Mouse (Mus musculus) embryonic facial prominence, embryonic 12.5 days (tissue): ENCODE measurements around the gene Ppp4c. TPM values are rescaled to one million over a fixed set of nuclear protein-coding genes. Genes with fewer than 3 reads are reported as not detected.

ENCODE experiments used
- ATAC-seq: fragments of 200-750 bp; cut with Nextera tagmentation; 2 replicates; pipeline ENCODE4 v1.8.0; 2017; ENCODE audit not compliant: insufficient number of reproducible peaks, insufficient read depth, low FRiP score, low TSS enrichment
- H3K27ac ChIP-seq: fragments of 300-500 bp; sonication (generic); 2 replicates; pipeline ENCODE4 v1.5.1; 2016; ENCODE audit warnings: mild to moderate bottlenecking
- H3K27me3 ChIP-seq: fragments of 300-500 bp; sonication (generic); 2 replicates; pipeline ENCODE4 v1.6.1; 2016; ENCODE audit warnings: mild to moderate bottlenecking, moderate library complexity
- H3K36me3 ChIP-seq: fragments of 300-500 bp; sonication (generic); 2 replicates; pipeline ENCODE4 v1.6.1; 2016; ENCODE audit warnings: mild to moderate bottlenecking
- H3K4me1 ChIP-seq: fragments of 300-500 bp; sonication (generic); 2 replicates; pipeline ENCODE4 v1.6.1; 2016
- H3K4me2 ChIP-seq: fragments of 300-500 bp; sonication (generic); replicated peaks from 2 replicates; pipeline ENCODE4 v1.6.1; 2016; ENCODE audit warnings: mild to moderate bottlenecking, moderate library complexity
- H3K4me3 ChIP-seq: fragments of 300-500 bp; sonication (generic); 2 replicates; pipeline ENCODE4 v1.5.1; 2016; ENCODE audit warnings: mild to moderate bottlenecking
- H3K9ac ChIP-seq: fragments of 300-500 bp; sonication (generic); 2 replicates; pipeline ENCODE4 v1.6.1; 2016; ENCODE audit warnings: mild to moderate bottlenecking, moderate library complexity
- H3K9me3 ChIP-seq: fragments of 300-500 bp; sonication (generic); 2 replicates; pipeline ENCODE4 v1.6.1; 2016; ENCODE audit warnings: mild to moderate bottlenecking, moderate library complexity
- WGBS: fragments of 180-500 bp; shearing (Covaris S2); methylation state at CpG from one replicate; pipeline ENCODE4 v1.1.7; 2016; 5-methylcytosine and 5-hydroxymethylcytosine counted together
- polyA plus RNA-seq: library from polyadenylated mRNA; unstranded; fragments of >200 nt; fragmentation: Nextera tagmentation; extraction: Ambion mirVana; gene quantifications from 2 replicates; pipeline ENCODE4 v1.2.1, GENCODE M21; 2016

Gene Ppp4c
- polyA plus RNA-seq, 1 experiment from 2014 or later = 362 TPM

DNA sequence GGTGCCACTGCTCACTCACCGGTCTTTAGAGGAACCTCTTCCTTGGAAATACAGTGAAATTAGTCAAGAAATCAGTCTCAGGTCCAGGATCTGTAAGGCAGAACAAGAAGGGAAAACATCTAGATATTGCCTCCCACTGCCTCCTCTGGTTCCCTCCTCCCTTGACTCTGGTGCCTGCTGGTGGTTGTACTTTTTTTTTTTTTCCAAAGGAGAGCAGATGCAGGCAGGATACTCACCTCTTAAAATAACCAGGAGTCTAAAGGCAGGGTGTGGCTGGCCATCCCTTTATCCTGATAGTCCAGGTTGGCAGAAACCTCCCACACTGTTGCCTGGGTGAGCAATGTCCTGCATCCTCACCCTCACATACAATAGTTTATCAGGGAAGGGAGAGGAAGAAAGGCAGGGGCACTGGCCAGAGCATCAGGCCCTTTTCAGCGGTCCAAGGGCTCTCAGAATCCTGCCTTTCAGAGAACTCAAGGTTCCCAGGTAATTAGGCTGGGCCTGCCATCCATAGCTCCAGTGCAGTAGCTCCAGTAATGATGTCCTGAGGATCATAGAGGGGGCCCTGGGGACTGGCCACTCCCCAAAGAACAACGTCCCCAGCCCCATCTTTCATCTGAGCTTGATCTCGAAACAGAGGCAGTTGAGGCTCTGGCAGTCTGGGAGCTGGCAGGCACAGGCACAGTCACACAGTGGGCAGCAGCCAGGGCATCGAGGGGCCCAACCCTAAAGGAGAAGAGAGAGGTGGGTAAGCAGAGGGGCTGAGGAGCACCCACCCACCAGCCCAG is 8.2 kb upstream of the Ppp4c start:
- H3K36me3 ChIP-seq = peaks cover 22% of the 10 kb centered on the region
- no peaks in the 10 kb centered on the region for H3K9me3 ChIP-seq
- WGBS = 50% methylated on average over 5 of the region's 5 CpGs
- H3K27ac ChIP-seq = peak overlapping the region; percentile 95
- no peak for ATAC-seq
- H3K27me3 ChIP-seq = no peaks in the 10 kb centered on the region
- peak overlapping the region; percentile 85 for H3K4me3 ChIP-seq
- H3K4me2 ChIP-seq = peak overlapping the region; percentile 84
- H3K9ac ChIP-seq = peak overlapping the region; percentile 88
- H3K4me1 ChIP-seq = peaks cover 30% of the 10 kb centered on the region

DNA sequence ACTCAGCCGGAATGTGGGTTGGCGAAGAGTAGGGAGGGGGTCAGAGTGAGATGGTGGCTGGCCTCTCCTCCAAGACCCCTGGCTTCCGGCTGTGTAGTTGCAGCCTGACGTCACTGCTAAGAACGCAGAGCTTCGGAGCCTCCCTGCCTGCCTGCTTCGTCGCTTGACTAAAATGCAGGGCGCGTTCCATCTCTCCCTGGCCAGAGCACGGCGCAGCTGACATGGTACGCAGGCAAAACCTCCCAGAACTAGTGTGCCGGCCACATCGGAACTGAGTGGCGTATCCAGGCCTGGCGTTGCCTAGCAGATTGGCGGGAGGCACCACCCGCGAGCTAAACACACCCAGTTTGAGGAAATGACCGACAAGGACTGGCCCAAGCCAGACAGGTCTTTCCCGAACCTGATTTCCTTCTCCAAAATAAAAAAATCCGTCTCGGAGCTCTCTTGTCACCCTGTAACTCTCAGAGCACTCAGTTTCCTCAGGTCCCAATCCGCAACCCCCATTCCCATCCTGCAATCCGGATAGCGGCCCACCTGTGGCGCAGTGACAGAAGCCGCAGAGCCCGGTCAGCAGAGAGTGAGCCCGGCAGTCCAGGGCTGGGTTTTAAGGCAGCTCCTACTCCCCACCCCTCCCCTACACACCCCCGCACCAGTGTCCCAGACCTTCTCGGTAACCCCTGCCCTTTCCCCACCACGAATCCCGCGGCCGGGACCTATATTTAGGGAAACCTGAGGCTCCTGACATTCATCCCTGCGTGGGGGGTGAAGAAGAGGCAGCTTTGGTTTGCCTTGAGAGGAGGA is 7.4 kb upstream of the Ppp4c start:
- H3K9me3 ChIP-seq = no peaks in the 10 kb centered on the region
- H3K27me3 ChIP-seq = no peaks in the 10 kb centered on the region
- H3K4me2 ChIP-seq = peak overlapping the region; percentile 84
- H3K4me3 ChIP-seq = peak overlapping the region; percentile 85
- peaks cover 30% of the 10 kb centered on the region for H3K4me1 ChIP-seq
- peaks cover 30% of the 10 kb centered on the region for H3K36me3 ChIP-seq
- peak; percentile 87 for ATAC-seq
- H3K9ac ChIP-seq = peak overlapping the region; percentile 88
- under 1% methylated on average over 36 of the region's 38 CpGs for WGBS
- H3K27ac ChIP-seq = peak overlapping the region; percentile 95

DNA sequence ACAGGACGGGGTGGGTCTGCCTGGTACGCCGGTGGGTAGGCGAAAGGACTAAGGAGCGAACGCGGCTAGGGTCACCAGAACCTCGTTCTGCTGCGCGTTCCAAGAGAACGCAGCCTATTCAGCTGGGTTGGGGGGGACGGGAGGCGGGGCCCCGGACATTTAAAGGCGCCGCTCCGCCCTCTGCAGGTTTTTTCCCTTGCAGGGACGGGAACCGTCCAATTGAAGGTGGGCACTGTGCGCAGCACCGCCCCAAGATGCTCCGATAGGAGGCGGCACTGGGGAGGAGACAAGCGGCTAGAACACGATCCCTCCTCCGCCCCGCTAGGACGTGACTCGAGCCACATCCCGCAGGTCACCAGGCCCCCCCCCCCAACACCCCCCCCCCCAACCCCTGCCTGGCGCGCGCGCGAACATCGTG is 6.8 kb upstream of the Ppp4c start:
- peak; percentile 95 for ATAC-seq
- H3K9ac ChIP-seq = peak overlapping the region; percentile 88
- no peaks in the 10 kb centered on the region for H3K27me3 ChIP-seq
- under 1% methylated on average over 29 of the region's 36 CpGs for WGBS
- peak overlapping the region; percentile 84 for H3K4me2 ChIP-seq
- no peaks in the 10 kb centered on the region for H3K9me3 ChIP-seq
- peak overlapping the region; percentile 85 for H3K4me3 ChIP-seq
- H3K4me1 ChIP-seq = peaks cover 30% of the 10 kb centered on the region
- H3K36me3 ChIP-seq = peaks cover 33% of the 10 kb centered on the region
- peak overlapping the region; percentile 95 for H3K27ac ChIP-seq

DNA sequence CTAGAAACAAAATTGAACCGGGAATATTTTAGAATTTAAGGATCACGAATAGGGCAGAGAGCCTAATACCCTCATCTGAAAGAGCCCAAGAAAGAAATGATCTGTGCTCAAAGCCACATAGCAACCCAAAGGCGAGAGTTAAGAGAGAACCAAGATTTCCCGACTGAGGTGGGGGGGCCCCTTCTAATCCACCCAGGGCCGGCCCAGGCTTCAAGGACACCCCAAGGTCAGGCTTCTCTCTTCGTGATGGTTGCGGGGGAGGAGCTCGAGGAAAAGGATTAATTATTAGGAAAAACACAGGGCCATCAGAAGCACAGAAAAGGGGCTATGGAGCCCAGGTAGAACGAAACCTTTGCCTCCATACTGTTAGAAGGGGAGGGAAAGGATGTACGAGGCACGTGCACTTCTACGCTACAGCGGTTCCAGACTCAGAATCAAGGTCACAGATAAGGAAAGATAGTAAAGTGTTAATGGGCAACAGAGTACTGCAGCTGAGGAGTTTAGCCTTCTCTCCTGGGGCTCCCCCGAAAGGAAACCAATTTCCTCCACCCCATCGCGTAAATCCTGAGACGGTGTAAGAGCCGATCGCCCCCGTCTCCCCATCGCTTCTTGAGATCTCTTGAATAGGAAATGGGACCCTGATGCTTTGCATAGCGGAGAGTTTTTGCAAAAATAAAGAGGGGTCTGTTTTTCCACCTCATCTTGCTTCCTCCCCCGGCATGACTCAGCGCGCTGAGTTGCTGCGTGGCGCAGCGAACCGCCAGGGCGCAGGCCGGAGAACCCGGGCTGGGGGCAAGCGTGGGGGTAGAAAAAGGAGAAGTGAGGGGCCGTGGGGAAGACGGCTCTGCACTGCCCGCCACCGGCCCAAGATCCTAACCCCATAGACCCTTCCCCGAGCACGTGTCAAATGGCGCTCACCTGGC is 6.1 kb upstream of the Ppp4c start:
- H3K27me3 ChIP-seq = no peaks in the 10 kb centered on the region
- peaks cover 30% of the 10 kb centered on the region for H3K4me1 ChIP-seq
- H3K4me3 ChIP-seq = peak overlapping the region; percentile 85
- peak overlapping the region; percentile 84 for H3K4me2 ChIP-seq
- H3K9ac ChIP-seq = peak overlapping the region; percentile 88
- H3K27ac ChIP-seq = peak overlapping the region; percentile 95
- peaks cover 30% of the 10 kb centered on the region for H3K36me3 ChIP-seq
- no peaks in the 10 kb centered on the region for H3K9me3 ChIP-seq
- under 1% methylated on average over 40 of the region's 40 CpGs for WGBS
- ATAC-seq = no peak

DNA sequence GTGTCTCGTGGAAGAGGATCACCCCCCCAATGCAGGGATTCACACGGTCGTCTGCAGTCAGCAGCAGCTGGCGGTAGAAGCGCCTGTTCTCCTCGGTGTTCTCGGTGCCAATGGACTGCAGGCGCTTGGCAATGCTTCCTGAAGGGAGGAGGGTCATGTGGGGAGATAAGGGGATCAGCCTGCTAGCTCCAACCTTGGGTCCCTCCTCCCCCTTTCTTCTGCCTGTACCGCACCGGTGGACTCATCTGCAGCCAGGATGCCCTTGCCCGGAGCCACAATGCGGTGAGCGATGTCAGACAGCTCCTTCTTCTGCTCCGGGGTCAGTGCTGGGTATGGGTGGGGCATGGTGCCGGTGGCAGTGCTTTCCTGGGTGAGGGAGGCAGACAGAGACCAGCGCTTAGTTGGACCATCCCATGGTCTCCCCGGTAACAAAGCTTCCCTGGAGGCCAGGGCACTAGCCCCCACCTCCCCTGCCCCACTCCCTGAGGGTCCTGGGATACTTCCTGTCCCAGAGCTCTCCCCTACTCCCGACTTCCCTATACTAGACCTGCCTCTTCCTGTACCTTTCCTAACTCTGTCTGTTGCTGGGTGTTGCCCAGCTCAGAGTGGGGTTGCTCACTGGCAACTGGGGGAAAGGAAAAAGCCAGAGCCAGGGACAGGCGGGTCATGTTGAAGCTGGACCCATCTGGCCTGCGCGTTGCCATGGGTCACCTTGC is 5.3 kb upstream of the Ppp4c start, which contains the start of gene Fam57b:
TSS of gene Fam57b (plus strand) at position 258 of the 716 bp plus-strand sequence.
- Histone ChIP-seq H3K27ac (peak within 1 kb of the TSS; percentile 95), H3K4me3 (peak within 1 kb of the TSS; percentile 85), H3K36me3 (peaks cover 28% of the 10 kb centered on the region), H3K4me1 (peaks cover 35% of the 10 kb centered on the region), H3K9me3 (no peaks in the 10 kb centered on the region), H3K27me3 (no peaks in the 10 kb centered on the region), H3K4me2 (peak within 1 kb of the TSS; percentile 84), H3K9ac (peak within 1 kb of the TSS; percentile 88)
- whole genome bisulfite sequencing = 30% methylated on average over 21 of the region's 21 CpGs
- no peak for ATAC-seq

DNA sequence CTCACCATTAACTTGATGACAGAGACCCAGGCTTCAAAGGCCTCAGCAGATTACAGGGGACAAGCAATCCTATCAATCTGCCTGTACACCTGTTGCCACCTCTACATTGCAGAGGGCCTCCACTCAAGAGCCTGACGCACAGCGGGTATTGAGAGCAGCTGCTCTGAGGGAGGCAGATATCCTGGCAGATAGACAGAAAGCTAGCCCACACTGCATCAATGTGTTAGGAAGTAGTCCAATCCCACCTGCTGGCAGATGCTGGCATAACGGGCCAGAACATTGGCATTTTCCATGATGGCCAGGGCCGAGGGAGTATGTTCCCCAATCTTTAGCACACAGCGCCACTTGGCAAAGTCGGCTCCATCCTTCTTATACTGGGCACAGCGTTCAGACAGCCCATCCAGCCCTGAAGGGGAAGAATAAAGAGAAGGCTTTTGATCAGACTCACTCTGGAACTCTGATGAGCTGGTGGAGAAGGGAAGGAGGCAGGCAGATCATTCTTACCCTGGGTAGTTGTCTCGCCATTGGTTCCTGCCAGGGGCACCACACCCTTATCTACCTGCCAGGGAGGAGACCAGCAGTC is 4.1 kb upstream of the Ppp4c start:
- H3K4me1 ChIP-seq = peaks cover 35% of the 10 kb centered on the region
- H3K4me3 ChIP-seq = no peak overlapping the region
- WGBS = 76% methylated on average over 8 of the region's 8 CpGs
- no peak for ATAC-seq
- peak overlapping the region; percentile 84 for H3K4me2 ChIP-seq
- no peak overlapping the region for H3K27ac ChIP-seq
- H3K9me3 ChIP-seq = no peaks in the 10 kb centered on the region
- no peaks in the 10 kb centered on the region for H3K27me3 ChIP-seq
- no peak overlapping the region; the same call in 1 of the 2 replicates for H3K9ac ChIP-seq
- peaks cover 28% of the 10 kb centered on the region for H3K36me3 ChIP-seq

DNA sequence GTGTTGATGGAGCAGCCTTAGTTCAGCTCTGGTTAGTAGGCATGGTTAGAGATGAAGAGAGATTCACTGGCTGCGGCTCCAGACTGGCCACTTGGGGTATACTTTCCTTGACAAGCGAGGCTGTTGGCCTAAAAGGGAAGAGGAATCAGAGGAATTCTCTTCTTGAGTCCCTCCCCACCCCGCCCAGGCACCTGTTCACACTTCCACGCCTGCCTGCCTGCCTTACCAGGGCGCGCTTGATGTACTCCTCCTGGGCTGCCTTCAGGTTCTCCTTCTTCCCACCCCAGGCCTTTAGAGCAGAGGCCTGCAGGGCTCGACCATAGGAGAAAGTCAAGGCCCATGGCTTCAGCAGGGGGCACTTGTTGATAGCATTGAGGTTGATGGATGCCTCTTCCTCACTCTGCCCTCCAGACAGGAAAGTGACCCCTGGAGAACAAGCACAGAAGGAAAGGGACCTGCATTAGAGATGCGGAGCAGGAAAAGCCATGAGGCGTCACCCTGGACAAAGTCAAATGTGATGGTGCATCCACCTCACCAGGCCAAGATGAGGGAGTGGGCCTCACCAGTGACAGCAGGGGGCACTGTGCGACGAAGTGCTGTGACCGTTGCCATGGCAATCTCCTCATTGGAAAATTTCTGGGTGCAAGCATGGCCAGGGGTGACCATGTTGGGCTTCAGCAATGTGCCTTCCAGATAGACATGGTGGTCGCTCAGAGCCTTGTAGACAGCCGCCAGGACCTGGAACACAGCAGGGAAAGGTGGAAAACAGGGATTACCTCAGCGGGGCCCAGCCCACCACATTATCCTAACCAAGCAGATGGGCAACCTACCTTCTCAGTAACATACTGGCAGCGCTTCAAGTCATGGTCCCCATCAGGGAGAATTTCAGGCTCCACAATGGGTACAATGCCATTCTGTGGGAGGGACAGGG is 3.4 kb upstream of the Ppp4c start:
- no peak overlapping the region for H3K4me3 ChIP-seq
- no peak overlapping the region for H3K4me2 ChIP-seq
- no peak overlapping the region for H3K27ac ChIP-seq
- H3K9me3 ChIP-seq = no peaks in the 10 kb centered on the region
- no peak overlapping the region for H3K9ac ChIP-seq
- no peak for ATAC-seq
- H3K27me3 ChIP-seq = no peaks in the 10 kb centered on the region
- peaks cover 28% of the 10 kb centered on the region for H3K36me3 ChIP-seq
- peaks cover 37% of the 10 kb centered on the region for H3K4me1 ChIP-seq
- WGBS = 80% methylated on average over 16 of the region's 16 CpGs

DNA sequence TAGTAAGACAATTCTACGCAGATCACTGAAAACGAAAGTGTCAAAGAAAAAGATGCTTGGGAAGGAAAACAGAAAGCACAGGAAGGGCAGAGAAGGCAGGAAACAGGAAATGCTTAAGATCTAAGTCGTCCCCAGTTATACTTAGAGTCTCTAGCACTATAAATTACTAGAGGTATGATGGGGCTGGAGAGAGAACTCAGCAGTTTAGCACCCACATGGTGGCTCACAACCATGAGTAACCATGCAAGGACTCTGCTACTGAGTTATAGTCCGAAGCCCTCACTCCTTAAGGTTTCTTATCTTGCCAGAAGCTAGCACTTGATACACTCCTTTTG is 1.9 kb upstream of the Ppp4c start:
- Histone ChIP-seq H3K9ac (no peak overlapping the region), H3K4me1 (peaks cover 32% of the 10 kb centered on the region), H3K9me3 (no peaks in the 10 kb centered on the region), H3K36me3 (peaks cover 40% of the 10 kb centered on the region), H3K4me2 (no peak overlapping the region), H3K27ac (no peak overlapping the region), H3K27me3 (no peaks in the 10 kb centered on the region), H3K4me3 (no peak overlapping the region)
- ATAC-seq = no peak
- whole genome bisulfite sequencing = 72% methylated on average over 4 of the region's 4 CpGs

DNA sequence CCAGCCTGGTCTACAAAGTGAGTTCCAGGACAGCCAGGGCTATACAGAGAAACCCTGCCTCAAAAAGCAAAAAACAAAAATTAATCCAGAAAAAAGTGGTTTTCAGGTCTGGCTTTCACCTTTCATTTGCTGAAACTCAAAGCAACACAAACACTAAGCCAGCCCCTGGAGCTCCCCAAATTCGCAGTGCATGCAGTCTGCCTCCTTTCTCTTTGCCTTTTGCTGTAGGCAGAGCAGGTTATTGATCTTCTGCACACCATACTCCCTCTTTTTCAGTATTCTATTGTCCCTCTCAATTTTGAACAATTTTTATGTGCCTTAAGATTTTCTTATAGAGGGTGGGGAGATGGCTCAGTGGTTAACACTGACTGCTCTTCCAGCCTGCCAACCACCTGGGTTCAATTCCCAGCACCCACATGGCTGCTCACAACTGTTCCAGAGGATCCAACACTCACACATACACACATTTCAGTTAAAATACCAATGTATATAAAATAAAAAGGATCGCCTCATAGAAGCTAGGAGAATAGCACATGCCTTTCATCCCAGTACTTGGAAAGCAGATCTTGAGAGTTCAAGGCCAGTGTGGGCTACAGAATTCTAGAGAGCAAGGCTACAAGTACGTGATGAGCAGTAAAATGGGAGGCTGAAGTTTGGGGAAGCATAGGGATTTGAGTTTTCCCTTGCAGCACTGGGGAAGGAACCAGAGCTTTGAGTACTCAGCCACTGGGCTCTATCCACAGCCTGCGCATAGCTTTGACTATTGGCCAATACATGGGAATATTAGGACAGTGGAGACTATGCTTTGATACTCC is 1.4 kb upstream of the Ppp4c start:
- peaks cover 46% of the 10 kb centered on the region for H3K36me3 ChIP-seq
- no peak overlapping the region for H3K4me2 ChIP-seq
- 77% methylated on average over 4 of the region's 4 CpGs for WGBS
- H3K9me3 ChIP-seq = no peaks in the 10 kb centered on the region
- no peaks in the 10 kb centered on the region for H3K27me3 ChIP-seq
- H3K9ac ChIP-seq = no peak overlapping the region
- peak overlapping the region; percentile 96; the same call in 1 of the 2 replicates for H3K27ac ChIP-seq
- H3K4me3 ChIP-seq = no peak overlapping the region
- H3K4me1 ChIP-seq = peaks cover 32% of the 10 kb centered on the region
- ATAC-seq = no peak
